Mouse (Mus musculus): ENCODE measurements around the gene Dlgap4. TPM values are rescaled to one million over a fixed set of nuclear protein-coding genes. Genes with fewer than 3 reads are reported as not detected.

Dlgap4 gene
- polyA plus RNA-seq, 1 experiment from 2014 or later: 234 TPM

DNA sequence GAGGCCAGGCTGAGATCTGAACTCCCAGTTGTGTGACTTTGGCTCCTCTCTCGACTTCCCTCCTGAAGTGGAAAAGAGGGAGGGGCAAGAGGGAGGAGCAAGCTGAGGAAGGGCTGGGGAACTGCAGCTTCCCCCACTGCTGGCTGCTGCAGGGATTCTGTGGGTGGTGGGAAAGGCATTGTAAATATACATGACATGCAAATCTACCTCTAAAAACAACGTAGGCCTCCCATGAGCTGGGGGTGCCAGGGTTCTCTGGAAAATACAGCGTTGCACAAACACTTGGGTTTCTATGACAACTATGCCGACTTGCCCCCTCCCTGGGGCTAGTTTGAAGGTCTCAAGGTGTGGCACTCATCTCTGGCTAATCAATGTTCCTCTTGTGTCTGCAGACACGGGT, 50.9 kb downstream of the Dlgap4 start:
- H3K4me3 ChIP-seq: no peak overlapping the region
- H3K27me3 ChIP-seq: no peaks in the 10 kb centered on the region
- no peaks in the 10 kb centered on the region for H3K9me3 ChIP-seq (replicated peaks)
- no peaks in the 10 kb centered on the region for H3K36me3 ChIP-seq (ENCODE audit: poor library complexity, severe bottlenecking)
- WGBS: 18% methylated on average over 5 of the region's 5 CpGs
- ATAC-seq: no peak
- peaks cover 38% of the 10 kb centered on the region for H3K4me1 ChIP-seq
- H3K9ac ChIP-seq: no peak overlapping the region
- H3K4me2 ChIP-seq: no peak overlapping the region
- peak overlapping the region; percentile 37; the same call in 1 of the 2 replicates for H3K27ac ChIP-seq

DNA sequence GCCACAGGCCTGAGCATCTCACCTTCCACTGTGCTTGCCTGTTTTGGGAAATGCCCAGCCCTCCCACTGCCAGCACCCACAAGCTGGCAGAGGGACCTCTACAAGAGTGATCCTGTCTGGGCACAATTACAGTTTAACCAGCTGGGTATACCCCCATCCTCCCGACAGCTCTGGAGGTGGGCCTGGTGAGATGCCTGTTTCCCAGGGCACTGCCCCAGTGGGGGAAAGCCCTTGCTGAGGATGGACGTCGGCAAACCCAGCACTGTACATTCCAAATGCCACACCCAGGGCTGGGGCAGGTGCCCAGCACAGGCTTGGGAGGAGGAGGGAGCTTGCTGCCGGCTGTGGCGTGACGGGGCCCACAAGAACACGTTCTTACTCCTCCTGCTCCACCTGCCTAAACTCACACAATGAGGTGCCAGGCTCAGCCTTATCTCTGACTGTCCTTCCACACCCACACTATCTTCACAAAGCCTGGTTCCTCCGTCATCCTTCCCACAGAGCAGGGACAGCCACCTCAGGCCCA, 51.6 kb downstream of the Dlgap4 start:
- H3K27ac ChIP-seq: peak overlapping the region; percentile 37
- WGBS: 82% methylated on average over 8 of the region's 8 CpGs
- no peak overlapping the region for H3K9ac ChIP-seq
- H3K9me3 ChIP-seq (replicated peaks): no peaks in the 10 kb centered on the region
- H3K27me3 ChIP-seq: no peaks in the 10 kb centered on the region
- no peak for ATAC-seq
- no peaks in the 10 kb centered on the region for H3K36me3 ChIP-seq (ENCODE audit: poor library complexity, severe bottlenecking)
- H3K4me2 ChIP-seq: no peak overlapping the region
- no peak overlapping the region for H3K4me3 ChIP-seq
- peaks cover 39% of the 10 kb centered on the region for H3K4me1 ChIP-seq

DNA sequence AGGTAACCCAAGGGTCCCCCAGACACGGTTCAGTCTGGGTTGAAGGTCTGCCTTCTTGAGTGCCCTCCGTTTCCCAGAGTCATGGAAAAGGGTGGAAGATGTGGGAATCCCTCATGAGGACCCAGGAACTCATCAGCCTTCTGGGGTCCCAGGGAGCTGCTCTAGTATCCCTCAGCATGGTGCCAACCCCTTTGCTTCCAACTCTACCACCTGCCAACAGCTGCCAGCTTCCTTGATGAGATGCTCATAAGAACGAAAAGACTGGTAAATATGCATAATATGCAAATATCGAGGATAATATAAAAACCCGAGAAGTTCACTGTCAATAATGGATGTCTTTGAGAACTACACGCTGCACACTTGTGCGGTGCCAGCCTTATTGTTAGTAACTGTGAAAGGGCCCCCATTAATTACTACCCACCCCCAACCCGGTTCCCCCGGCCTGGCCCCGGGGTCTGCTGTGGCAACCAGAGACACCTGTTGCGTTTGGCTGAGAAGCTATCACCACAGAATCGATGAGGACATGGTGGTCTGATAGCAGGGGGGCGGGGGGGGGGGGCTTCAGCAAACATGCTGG, 52.2 kb downstream of the Dlgap4 start:
- Histone ChIP-seq H3K4me1 (peaks cover 39% of the 10 kb centered on the region), H3K36me3 (ENCODE audit: poor library complexity, severe bottlenecking) (no peaks in the 10 kb centered on the region), H3K4me2 (peak overlapping the region; percentile 21; the same call in 1 of the 2 replicates), H3K27me3 (no peaks in the 10 kb centered on the region), H3K9me3 (replicated peaks) (no peaks in the 10 kb centered on the region), H3K4me3 (no peak overlapping the region), H3K9ac (no peak overlapping the region), H3K27ac (peak overlapping the region; percentile 72)
- 57% methylated on average over 13 of the region's 13 CpGs for WGBS
- ATAC-seq: peak; percentile 85

DNA sequence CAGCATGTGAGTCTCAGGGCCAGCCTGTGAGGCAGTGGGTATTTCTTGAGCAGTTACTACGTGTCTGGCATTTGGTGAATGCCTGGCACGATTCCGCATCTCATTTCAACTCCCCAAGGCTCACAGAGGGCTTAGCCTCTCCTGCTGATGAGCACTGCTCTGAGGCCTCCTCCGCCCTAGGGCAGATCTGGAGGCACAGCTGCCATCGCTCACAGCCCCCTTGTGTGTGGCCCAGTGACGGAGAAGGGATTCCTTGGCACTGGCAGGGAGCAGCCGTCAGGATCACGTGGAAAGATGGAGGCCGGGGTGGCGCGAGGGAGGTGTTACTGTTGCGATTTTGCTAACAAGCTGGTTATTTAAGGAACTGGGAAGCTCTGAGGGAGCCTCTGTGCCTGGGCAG, 52.7 kb downstream of the Dlgap4 start:
- ATAC-seq: peak; percentile 93
- Histone ChIP-seq H3K4me3 (no peak overlapping the region), H3K4me1 (peaks cover 39% of the 10 kb centered on the region), H3K9ac (no peak overlapping the region), H3K9me3 (replicated peaks) (no peaks in the 10 kb centered on the region), H3K4me2 (peak overlapping the region; percentile 21), H3K36me3 (ENCODE audit: poor library complexity, severe bottlenecking) (no peaks in the 10 kb centered on the region), H3K27ac (peak overlapping the region; percentile 72), H3K27me3 (no peaks in the 10 kb centered on the region)
- 28% methylated on average over 12 of the region's 12 CpGs for WGBS

DNA sequence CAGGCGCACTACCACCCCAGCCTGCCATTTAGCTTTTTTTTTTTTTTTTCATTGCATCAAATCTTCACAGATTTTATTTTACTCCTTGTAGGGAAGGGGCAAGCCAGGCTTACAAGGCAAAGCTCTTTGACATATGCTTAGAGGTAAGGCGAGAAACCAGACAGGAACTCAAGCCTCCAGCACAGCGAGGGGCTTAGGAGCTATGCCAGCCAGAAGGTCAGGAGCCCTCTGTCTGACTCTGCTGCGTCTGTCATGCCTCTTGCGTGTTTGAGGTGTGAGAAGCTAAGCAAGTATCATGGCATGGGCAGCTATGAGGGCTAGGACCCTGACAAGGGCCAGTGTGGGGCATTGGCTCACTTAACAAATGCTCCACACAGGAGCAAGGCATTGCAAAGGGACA, 53.8 kb downstream of the Dlgap4 start:
- H3K4me3 ChIP-seq: no peak overlapping the region
- no peak overlapping the region for H3K4me2 ChIP-seq
- no peak overlapping the region; the same call in 1 of the 2 replicates for H3K27ac ChIP-seq
- no peaks in the 10 kb centered on the region for H3K36me3 ChIP-seq (ENCODE audit: poor library complexity, severe bottlenecking)
- WGBS: 85% methylated on average over 5 of the region's 5 CpGs
- H3K4me1 ChIP-seq: peaks cover 39% of the 10 kb centered on the region
- no peak overlapping the region for H3K9ac ChIP-seq
- H3K27me3 ChIP-seq: no peaks in the 10 kb centered on the region
- H3K9me3 ChIP-seq (replicated peaks): no peaks in the 10 kb centered on the region
- ATAC-seq: no peak

DNA sequence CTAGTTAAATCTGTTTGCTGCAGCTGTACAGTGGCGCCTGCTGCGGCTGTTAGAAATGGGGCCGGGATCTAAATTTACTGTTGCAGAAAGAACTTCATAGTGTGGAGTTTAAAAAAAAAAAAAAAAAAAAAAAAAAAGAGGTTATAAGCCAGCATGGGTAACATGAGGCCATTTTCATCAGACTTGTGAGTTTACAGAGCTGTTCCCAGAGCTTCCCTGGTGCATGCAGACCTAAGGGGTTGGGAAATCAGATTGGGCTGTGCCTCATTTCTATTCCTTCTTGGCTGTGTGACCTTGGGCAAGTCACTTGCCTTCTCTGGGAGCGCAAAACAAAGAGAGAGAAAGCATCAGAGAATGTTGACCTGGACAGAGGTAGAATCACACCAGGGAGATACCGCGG, 55.1 kb downstream of the Dlgap4 start:
- Histone ChIP-seq H3K27ac (no peak overlapping the region), H3K27me3 (no peaks in the 10 kb centered on the region), H3K36me3 (ENCODE audit: poor library complexity, severe bottlenecking) (no peaks in the 10 kb centered on the region), H3K4me2 (no peak overlapping the region), H3K4me1 (peaks cover 39% of the 10 kb centered on the region), H3K9me3 (replicated peaks) (no peaks in the 10 kb centered on the region), H3K9ac (no peak overlapping the region), H3K4me3 (no peak overlapping the region)
- WGBS: 93% methylated on average over 6 of the region's 6 CpGs
- no peak for ATAC-seq

DNA sequence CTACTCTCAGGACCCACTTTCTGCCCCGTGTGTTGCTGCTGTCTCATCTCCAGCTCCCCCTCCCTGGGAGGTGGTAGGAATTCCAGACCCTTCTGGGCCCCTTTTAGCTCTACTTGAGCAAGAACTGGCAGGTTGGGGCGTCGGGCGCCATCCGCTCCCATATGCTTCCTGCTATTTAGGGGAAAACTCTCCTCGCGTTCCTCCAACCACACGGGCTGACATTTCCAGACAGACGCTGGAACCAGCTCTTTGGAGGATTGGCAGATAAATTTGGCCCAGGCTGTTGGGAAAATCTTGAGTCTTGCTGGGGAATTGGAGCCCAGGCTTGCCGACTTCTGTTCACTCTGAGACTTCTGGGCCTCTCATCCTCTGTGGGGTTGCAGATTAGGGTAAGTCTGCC, 59.8 kb downstream of the Dlgap4 start:
- Histone ChIP-seq H3K36me3 (ENCODE audit: poor library complexity, severe bottlenecking) (no peaks in the 10 kb centered on the region), H3K9me3 (replicated peaks) (no peaks in the 10 kb centered on the region), H3K4me1 (0 out of 2 replicates have a peak, but pooled peaks cover 4% of the 10 kb centered on the region), H3K4me3 (no peak overlapping the region), H3K4me2 (no peak overlapping the region), H3K27me3 (no peaks in the 10 kb centered on the region), H3K27ac (peak overlapping the region; percentile 16; the same call in 1 of the 2 replicates), H3K9ac (no peak overlapping the region)
- peak; percentile 63; the same call in 1 of the 2 replicates for ATAC-seq
- 77% methylated on average over 10 of the region's 10 CpGs for WGBS

DNA sequence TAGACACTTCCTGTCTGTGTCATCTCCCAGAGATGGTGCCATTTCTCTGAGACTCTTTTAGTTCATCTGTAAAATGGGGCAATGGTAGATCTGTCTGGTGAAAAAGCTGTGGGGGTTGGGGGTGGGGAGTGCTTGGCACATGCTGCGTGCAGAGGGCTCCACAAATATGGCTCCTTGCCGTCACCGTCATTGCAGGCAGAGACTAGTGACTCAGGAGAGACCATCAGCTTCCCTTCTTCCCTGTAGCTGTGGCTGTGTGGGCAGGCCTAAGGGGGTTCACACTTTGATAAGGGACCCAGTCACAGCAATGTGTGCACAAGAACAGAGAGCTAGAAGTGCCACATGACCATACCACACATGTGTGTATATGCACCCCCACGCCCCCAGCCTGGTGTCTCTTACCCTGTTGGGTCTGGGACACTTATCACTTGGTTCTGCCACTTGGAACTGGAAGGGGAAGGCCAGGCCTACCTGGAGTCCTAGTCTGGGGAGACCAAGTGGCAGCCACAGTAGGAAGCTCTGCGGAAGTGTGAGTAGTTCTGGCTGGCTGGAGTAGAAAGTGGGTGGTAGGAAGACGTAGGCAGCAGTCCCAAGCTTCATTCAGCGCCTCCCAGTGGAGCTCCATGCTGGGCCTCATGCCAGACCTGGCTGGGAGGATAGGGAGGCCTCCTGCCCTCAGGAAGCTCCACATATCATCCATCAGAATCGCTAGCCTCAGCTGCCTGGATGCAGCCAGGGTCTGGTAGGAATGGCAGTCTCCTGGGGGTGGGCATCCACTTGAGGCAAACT, 60.6 kb downstream of the Dlgap4 start:
- WGBS: 81% methylated on average over 8 of the region's 8 CpGs
- Histone ChIP-seq H3K9me3 (replicated peaks) (no peaks in the 10 kb centered on the region), H3K27ac (peak overlapping the region; percentile 16; the same call in 1 of the 2 replicates), H3K36me3 (ENCODE audit: poor library complexity, severe bottlenecking) (no peaks in the 10 kb centered on the region), H3K9ac (no peak overlapping the region), H3K4me1 (0 out of 2 replicates have a peak, but pooled peaks cover 8% of the 10 kb centered on the region), H3K4me3 (no peak overlapping the region), H3K4me2 (no peak overlapping the region), H3K27me3 (no peaks in the 10 kb centered on the region)
- ATAC-seq: no peak; the same call in 1 of the 2 replicates

DNA sequence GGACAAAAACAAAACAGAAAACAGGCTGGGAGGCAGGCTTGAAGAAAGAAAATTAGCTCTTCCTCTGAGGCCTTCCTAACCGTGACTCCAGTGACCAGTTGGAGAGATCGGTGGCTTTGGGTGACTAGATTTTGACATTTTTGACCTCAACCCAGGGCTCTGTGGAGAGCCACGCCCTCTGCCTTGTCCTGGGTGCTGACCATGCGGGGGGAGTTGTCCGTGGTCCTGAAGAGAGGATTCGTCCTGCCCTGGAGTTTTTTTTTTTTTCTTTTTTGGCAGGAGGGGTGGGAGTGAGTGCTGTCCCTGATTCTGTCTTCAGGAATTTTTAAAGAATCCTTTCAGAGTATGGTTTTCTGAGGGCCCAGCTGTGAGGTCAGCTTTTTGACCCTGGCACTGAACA, 63.4 kb downstream of the Dlgap4 start:
- no peak for ATAC-seq

DNA sequence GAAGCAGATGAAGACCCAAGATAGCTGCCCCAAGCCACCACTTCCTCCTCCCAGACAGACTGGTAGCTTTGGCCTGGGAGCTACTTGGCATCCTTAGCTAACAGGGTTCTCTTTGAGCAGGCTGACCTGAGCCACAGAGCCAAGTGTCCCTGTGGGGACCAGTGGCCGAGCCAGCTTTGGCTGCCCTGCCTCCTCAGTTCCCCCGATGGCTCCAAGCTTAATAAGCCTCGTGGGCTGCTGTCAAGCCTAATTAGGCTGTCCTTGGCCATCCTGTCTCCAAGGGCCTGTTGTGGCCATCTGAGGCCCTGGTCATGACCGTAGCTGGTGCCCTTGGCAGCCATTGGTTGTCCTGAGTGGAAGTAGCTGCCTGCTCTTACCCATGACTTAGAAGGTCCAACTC, 64.6 kb downstream of the Dlgap4 start:
- no peak overlapping the region for H3K4me2 ChIP-seq
- no peak overlapping the region for H3K4me3 ChIP-seq
- no peak for ATAC-seq
- no peak overlapping the region for H3K9ac ChIP-seq
- H3K27me3 ChIP-seq: no peaks in the 10 kb centered on the region
- WGBS: 82% methylated on average over 4 of the region's 4 CpGs
- no peak overlapping the region for H3K27ac ChIP-seq
- no peaks in the 10 kb centered on the region for H3K9me3 ChIP-seq (replicated peaks)
- peaks cover 13% of the 10 kb centered on the region; the same call in 1 of the 2 replicates for H3K4me1 ChIP-seq
- no peaks in the 10 kb centered on the region for H3K36me3 ChIP-seq (ENCODE audit: poor library complexity, severe bottlenecking)

More for the DNA sequence above, 63.4 kb downstream of the Dlgap4 start:
- H3K27me3 ChIP-seq: no peaks in the 10 kb centered on the region
- H3K4me3 ChIP-seq: no peak overlapping the region
- H3K4me2 ChIP-seq: no peak overlapping the region
- 0 out of 2 replicates have a peak, but pooled peaks cover 6% of the 10 kb centered on the region for H3K4me1 ChIP-seq
- no peaks in the 10 kb centered on the region for H3K36me3 ChIP-seq (ENCODE audit: poor library complexity, severe bottlenecking)
- 16% methylated on average over 6 of the region's 6 CpGs for WGBS
- H3K27ac ChIP-seq: no peak overlapping the region
- H3K9me3 ChIP-seq (replicated peaks): no peaks in the 10 kb centered on the region
- H3K9ac ChIP-seq: no peak overlapping the region

DNA sequence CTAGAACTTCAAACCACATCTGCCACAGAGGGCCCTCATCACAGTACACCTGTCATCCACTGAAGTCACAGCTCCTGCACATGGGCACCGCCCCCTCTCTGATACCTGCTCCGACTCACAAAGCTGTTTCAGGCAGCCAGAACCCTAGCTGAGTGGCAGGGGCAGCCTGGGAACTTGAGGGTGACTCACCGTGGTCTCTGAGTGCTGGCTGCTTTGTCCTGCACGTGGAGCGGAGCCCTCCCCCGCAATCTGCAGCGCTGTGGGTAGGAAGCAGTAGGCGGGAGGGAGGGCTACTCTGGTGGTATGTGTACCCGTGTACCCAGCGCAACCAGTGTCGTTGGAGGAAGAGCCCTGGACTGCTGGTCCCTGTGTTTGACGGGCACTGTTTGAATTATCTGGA, 69.5 kb downstream of the Dlgap4 start:
- no peak overlapping the region for H3K4me2 ChIP-seq
- H3K9me3 ChIP-seq (replicated peaks): no peaks in the 10 kb centered on the region
- H3K4me1 ChIP-seq: peaks cover 16% of the 10 kb centered on the region
- no peak overlapping the region for H3K4me3 ChIP-seq
- no peak overlapping the region for H3K9ac ChIP-seq
- no peak overlapping the region for H3K27ac ChIP-seq
- WGBS: 53% methylated on average over 12 of the region's 12 CpGs
- ATAC-seq: no peak
- no peaks in the 10 kb centered on the region for H3K27me3 ChIP-seq
- H3K36me3 ChIP-seq (ENCODE audit: poor library complexity, severe bottlenecking): no peaks in the 10 kb centered on the region

DNA sequence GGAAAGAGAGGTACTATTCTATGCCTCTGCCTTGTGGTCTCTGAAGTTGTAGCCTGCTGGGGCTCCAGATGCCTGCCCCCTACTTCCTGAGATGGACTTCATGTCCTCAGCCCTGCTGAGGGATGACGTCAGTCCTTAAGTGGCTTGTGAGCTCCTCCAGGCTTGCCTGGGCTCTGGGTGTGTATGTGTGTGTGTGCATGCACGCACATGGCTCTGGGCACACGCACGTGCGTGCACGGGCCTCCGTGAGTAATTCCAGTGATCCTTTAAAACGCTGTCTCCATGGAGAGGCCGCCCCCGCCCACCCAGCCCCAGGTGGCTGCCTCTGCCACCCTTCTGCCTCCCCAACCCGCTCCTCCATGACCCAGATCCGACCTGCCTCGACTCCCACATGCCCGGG, 72.5 kb downstream of the Dlgap4 start:
- no peaks in the 10 kb centered on the region for H3K36me3 ChIP-seq (ENCODE audit: poor library complexity, severe bottlenecking)
- no peaks in the 10 kb centered on the region for H3K9me3 ChIP-seq (replicated peaks)
- H3K27me3 ChIP-seq: no peaks in the 10 kb centered on the region
- WGBS: 81% methylated on average over 14 of the region's 14 CpGs
- H3K4me2 ChIP-seq: no peak overlapping the region
- no peak overlapping the region for H3K9ac ChIP-seq
- H3K4me1 ChIP-seq: peaks cover 26% of the 10 kb centered on the region
- H3K4me3 ChIP-seq: no peak overlapping the region
- H3K27ac ChIP-seq: no peak overlapping the region
- ATAC-seq: no peak
